Mouse (Mus musculus): ENCODE results near the gene Hoxb3. TPM values are rescaled to one million over a fixed set of nuclear protein-coding genes. Genes with fewer than 3 reads are reported as not detected.

Gene Hoxb3
- polyA plus RNA-seq (2014; fragmentation: Nextera tagmentation; extraction: Ambion mirVana), result 3.7 and 4.9 TPM in 2 replicates

DNA sequence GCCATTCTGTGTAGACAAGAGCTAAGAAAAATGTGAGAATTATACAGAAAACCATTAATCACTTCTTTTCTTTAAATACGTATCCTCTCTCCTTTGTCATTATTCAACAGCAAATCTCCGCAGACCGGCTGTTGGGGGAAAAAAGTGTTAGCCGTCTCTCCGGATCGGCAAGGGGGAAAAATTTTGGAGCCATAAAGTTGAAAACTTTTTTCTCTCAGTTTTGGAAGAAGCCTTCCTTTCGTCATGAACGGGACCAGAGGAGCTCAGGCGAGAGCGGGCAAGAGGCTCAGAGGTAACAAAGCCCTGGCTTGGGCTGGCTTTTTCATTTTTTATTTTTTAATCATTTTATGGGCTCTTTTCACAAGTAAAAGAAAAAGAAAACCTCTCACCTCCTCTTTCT, at the start of gene Hoxb3:
TSS of gene Hoxb3 (plus strand) at position 173 of the 400 bp plus-strand sequence.
- Histone ChIP-seq H3K4me1 (replicated peaks; ENCODE audit: control insufficient read depth, insufficient read depth, low read length) (peaks cover 24% of the 10 kb centered on the region), H3K4me2 (ENCODE audit: low read length) (peak within 1 kb of the TSS; percentile 89)
- ATAC-seq (replicated peaks; ENCODE audit: low FRiP score, low TSS enrichment, low read depth), result no peak

DNA sequence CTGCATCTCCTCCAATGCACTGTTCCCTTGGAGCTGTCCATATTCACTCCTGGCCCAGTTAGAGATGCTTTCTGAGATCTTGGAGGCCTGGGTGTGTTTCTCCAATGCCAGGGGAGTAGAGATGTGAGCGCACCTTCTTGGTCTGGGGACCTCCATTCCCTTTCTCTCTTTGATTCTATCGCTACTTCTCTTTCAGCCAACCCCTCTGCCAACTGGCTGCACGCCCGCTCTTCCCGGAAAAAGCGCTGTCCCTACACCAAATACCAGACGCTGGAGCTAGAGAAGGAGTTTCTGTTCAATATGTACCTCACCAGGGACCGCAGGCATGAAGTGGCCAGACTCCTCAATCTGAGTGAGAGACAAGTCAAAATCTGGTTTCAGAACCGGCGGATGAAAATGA, 48.7 kb upstream of the Hoxb3 start:
- H3K9me3 ChIP-seq (ENCODE audit: control insufficient read depth, low read length), result no peaks in the 10 kb centered on the region
- H3K27me3 ChIP-seq (replicated peaks; ENCODE audit: control insufficient read depth, insufficient read depth, low read length), result peaks cover 98% of the 10 kb centered on the region
- H3K27ac ChIP-seq (ENCODE audit: low read depth), result no peak overlapping the region
- WGBS, result 30% methylated on average over 10 of the region's 10 CpGs
- DNase-seq (ENCODE audit: low spot score), result no peak
- no peak overlapping the region for H3K9ac ChIP-seq (ENCODE audit: low read length)
- H3K36me3 ChIP-seq (ENCODE audit: control insufficient read depth, insufficient read depth, low read length), result no peaks in the 10 kb centered on the region
- no peak overlapping the region for H3K4me2 ChIP-seq (ENCODE audit: low read length)
- peaks cover 22% of the 10 kb centered on the region; the same call in 1 of the 2 replicates for H3K4me1 ChIP-seq (replicated peaks; ENCODE audit: control insufficient read depth, insufficient read depth, low read length)
- no peak overlapping the region for H3K4me3 ChIP-seq (ENCODE audit: low read depth, low read length)
- no peak for ATAC-seq (replicated peaks; ENCODE audit: low FRiP score, low TSS enrichment, low read depth)

More for the DNA sequence above, at the start of gene Hoxb3:
- WGBS, result 21% methylated on average over 10 of the region's 10 CpGs
- H3K27me3 ChIP-seq (replicated peaks; ENCODE audit: control insufficient read depth, insufficient read depth, low read length), result no peaks in the 10 kb centered on the region
- peaks cover 16% of the 10 kb centered on the region; the same call in 1 of the 2 replicates for H3K36me3 ChIP-seq (ENCODE audit: control insufficient read depth, insufficient read depth, low read length)
- DNase-seq (ENCODE audit: low spot score), result peak; percentile 63
- H3K9me3 ChIP-seq (ENCODE audit: control insufficient read depth, low read length), result no peaks in the 10 kb centered on the region
- H3K4me3 ChIP-seq (ENCODE audit: low read depth, low read length), result peak within 1 kb of the TSS; percentile 69
- H3K27ac ChIP-seq (ENCODE audit: low read depth), result peak within 1 kb of the TSS; percentile 99
- H3K9ac ChIP-seq (ENCODE audit: low read length), result peak within 1 kb of the TSS; percentile 96

DNA sequence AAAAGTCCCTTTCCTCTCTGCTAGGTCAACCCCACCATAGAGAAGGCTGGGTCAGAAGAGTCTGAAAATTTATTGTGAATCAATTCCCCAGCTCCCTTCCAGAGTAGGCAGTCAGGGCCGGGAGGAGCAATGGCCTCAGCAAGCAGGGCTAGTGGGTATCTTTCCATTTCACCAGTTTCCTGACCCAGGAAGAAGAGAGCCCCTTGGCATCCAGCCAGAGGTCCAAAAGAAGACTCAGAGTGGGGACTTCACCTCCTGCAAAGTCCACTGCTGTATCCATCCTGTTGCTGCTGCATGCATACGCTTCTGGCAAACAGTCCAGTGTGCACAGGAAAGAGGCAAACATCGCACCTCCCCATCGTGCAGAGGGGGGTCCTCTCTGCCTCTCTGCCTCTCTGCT, 47.2 kb upstream of the Hoxb3 start:
- Histone ChIP-seq H3K27ac (ENCODE audit: low read depth) (no peak overlapping the region), H3K4me2 (ENCODE audit: low read length) (no peak overlapping the region), H3K36me3 (ENCODE audit: control insufficient read depth, insufficient read depth, low read length) (no peaks in the 10 kb centered on the region), H3K9me3 (ENCODE audit: control insufficient read depth, low read length) (no peaks in the 10 kb centered on the region), H3K9ac (ENCODE audit: low read length) (no peak overlapping the region), H3K4me1 (replicated peaks; ENCODE audit: control insufficient read depth, insufficient read depth, low read length) (peaks cover 18% of the 10 kb centered on the region; the same call in 1 of the 2 replicates), H3K4me3 (ENCODE audit: low read depth, low read length) (no peak overlapping the region), H3K27me3 (replicated peaks; ENCODE audit: control insufficient read depth, insufficient read depth, low read length) (peaks cover 90% of the 10 kb centered on the region)
- no peak for ATAC-seq (replicated peaks; ENCODE audit: low FRiP score, low TSS enrichment, low read depth)
- 33% methylated on average over 4 of the region's 4 CpGs for WGBS
- no peak for DNase-seq (ENCODE audit: low spot score)

DNA sequence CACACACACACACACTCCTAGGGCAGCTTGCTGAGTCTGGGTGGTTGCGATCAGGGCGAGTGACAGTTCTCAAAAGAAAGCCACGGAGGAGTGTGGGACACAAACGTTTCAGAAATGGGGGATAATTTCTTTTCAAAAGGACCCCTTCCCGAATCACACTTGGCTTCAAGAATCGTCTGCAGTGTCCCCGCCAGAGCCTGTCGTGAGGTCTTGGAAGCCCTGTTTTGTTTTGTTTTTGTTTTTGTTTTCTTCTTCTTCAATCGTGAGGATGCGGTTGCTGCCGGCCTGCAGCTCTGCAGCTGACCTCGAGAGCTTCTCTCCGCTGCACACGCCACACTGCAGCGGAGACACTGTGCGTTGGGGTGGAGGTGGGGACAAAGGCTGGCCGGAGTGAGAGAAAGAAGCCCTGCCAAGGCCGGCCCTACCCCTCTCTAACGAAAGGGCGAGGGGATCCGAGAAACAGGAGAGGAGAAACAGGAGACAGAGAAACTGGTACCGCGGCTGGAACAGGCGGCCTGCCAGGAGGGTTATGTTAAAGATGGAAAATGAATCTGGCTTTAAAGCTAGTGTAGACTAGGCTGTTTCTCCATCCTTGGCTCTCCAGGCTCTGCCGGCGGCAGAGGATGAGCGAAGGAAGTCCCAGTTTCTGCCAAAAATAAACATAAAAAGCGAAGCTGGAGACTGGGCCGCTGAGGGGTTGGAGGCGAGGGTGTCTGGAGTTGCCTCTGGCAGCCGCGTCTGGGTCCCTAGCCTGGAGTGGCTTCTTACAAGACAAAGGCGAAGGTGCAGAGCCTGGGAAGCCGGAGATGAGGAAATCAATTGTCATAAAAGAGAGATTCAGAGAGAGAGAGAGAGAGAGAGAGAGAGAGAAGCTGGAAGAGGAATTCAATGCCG, 45.7 kb upstream of the Hoxb3 start:
- Histone ChIP-seq H3K36me3 (ENCODE audit: control insufficient read depth, insufficient read depth, low read length) (no peaks in the 10 kb centered on the region), H3K27ac (ENCODE audit: low read depth) (no peak overlapping the region), H3K4me2 (ENCODE audit: low read length) (peak overlapping the region; percentile 36), H3K9me3 (ENCODE audit: control insufficient read depth, low read length) (no peaks in the 10 kb centered on the region), H3K27me3 (replicated peaks; ENCODE audit: control insufficient read depth, insufficient read depth, low read length) (peaks cover 86% of the 10 kb centered on the region), H3K4me3 (ENCODE audit: low read depth, low read length) (no peak overlapping the region), H3K9ac (ENCODE audit: low read length) (0 out of 2 replicates have a peak overlapping the region, but pooled peaks have one; percentile 20), H3K4me1 (replicated peaks; ENCODE audit: control insufficient read depth, insufficient read depth, low read length) (peaks cover 7% of the 10 kb centered on the region; the same call in 1 of the 2 replicates)
- WGBS, result 7% methylated on average over 35 of the region's 35 CpGs
- no peak for DNase-seq (ENCODE audit: low spot score)
- ATAC-seq (replicated peaks; ENCODE audit: low FRiP score, low TSS enrichment, low read depth), result no peak

DNA sequence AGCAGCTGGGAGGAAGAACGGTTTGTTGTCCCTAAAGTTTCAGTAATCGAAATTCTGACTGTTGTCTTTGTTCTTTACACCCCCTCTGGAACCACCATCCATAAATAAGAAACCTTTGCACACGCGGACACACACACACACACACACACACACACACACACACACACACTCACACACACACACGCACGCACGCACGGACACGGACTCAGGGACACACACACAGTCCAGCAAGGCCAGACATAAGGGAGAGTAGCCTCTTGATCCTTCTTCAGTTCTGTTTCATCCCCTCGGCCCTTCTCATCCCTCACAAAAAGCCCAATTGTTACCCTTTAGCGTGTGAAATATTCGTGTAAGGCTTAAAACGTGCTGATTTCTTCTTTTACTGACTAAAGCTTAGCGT, 44.8 kb upstream of the Hoxb3 start:
- Histone ChIP-seq H3K27ac (ENCODE audit: low read depth) (no peak overlapping the region), H3K36me3 (ENCODE audit: control insufficient read depth, insufficient read depth, low read length) (no peaks in the 10 kb centered on the region), H3K4me1 (replicated peaks; ENCODE audit: control insufficient read depth, insufficient read depth, low read length) (peaks cover 7% of the 10 kb centered on the region; the same call in 1 of the 2 replicates), H3K27me3 (replicated peaks; ENCODE audit: control insufficient read depth, insufficient read depth, low read length) (peaks cover 77% of the 10 kb centered on the region), H3K9me3 (ENCODE audit: control insufficient read depth, low read length) (no peaks in the 10 kb centered on the region), H3K4me2 (ENCODE audit: low read length) (0 out of 2 replicates have a peak overlapping the region, but pooled peaks have one; percentile 36), H3K4me3 (ENCODE audit: low read depth, low read length) (no peak overlapping the region), H3K9ac (ENCODE audit: low read length) (no peak overlapping the region)
- WGBS, result 19% methylated on average over 14 of the region's 14 CpGs
- ATAC-seq (replicated peaks; ENCODE audit: low FRiP score, low TSS enrichment, low read depth), result no peak
- DNase-seq (ENCODE audit: low spot score), result no peak

DNA sequence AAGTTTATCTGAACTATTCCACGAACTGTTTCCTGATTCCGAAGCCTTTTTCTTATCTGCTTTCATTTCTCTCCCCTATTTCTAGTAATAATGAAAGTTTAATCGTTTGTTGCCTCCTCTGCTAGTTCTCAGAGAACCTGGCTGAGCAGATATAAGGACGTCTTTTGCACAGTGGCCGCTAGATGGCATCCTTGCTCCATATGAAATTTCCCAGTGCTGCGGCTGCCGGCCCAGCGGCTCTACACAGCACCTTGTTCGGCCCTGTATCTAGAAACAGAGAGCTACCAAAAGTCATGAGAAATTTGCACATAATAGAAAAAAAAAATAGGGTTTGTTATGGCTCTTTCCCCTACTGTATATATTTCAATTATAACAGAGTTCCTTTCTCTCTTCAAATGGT, 44.4 kb upstream of the Hoxb3 start:
- peaks cover 7% of the 10 kb centered on the region; the same call in 1 of the 2 replicates for H3K4me1 ChIP-seq (replicated peaks; ENCODE audit: control insufficient read depth, insufficient read depth, low read length)

DNA sequence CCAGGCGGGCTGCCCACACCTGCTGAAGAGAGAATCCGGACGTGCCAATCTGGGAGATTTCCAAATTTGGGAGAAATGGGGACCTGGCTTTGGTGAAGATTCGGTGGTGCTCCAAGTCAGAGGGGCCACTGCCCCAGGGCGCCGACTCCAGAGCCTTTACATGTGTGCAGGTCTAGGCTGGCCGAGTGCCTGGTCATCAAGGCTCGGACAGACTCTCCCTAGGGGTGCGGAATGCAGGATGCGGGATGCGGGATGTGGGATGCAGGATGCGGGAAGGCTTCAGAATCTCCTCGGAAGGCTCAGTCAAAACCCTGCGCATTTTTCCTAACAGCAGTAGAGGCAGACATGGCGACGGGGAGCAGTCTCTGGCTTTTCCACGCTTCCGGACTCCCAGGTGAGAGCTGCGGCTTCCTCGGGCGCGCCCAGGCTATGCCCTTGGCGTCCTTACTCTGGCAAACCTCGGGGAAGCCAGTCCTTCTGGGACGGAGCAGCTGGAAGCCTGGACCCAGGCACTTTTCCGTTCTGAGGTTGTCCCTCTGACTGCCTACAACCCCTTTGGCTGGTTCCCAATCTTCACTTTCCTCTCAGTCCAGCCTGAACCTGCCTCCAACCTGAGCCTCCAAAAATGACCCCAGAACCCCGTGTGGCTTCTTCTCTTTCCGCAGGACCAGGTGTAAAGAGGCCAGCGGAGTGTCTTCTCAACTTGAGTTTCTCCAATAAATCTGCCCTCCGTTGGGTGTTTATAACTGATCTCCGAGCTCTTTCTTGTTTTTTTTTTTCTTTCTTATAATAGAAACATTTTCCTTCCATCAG, 43.5 kb upstream of the Hoxb3 start:
- Histone ChIP-seq H3K9ac (ENCODE audit: low read length) (no peak overlapping the region), H3K27ac (ENCODE audit: low read depth) (no peak overlapping the region), H3K27me3 (replicated peaks; ENCODE audit: control insufficient read depth, insufficient read depth, low read length) (peaks cover 64% of the 10 kb centered on the region), H3K36me3 (ENCODE audit: control insufficient read depth, insufficient read depth, low read length) (no peaks in the 10 kb centered on the region), H3K4me1 (replicated peaks; ENCODE audit: control insufficient read depth, insufficient read depth, low read length) (peaks cover 7% of the 10 kb centered on the region; the same call in 1 of the 2 replicates), H3K4me3 (ENCODE audit: low read depth, low read length) (no peak overlapping the region), H3K9me3 (ENCODE audit: control insufficient read depth, low read length) (no peaks in the 10 kb centered on the region), H3K4me2 (ENCODE audit: low read length) (peak overlapping the region; percentile 33; the same call in 1 of the 2 replicates)
- no peak for DNase-seq (ENCODE audit: low spot score)
- 7% methylated on average over 31 of the region's 31 CpGs for WGBS
- ATAC-seq (replicated peaks; ENCODE audit: low FRiP score, low TSS enrichment, low read depth), result no peak

More for the DNA sequence above, 44.4 kb upstream of the Hoxb3 start:
- Histone ChIP-seq H3K27ac (ENCODE audit: low read depth) (no peak overlapping the region), H3K4me3 (ENCODE audit: low read depth, low read length) (no peak overlapping the region), H3K36me3 (ENCODE audit: control insufficient read depth, insufficient read depth, low read length) (no peaks in the 10 kb centered on the region), H3K4me2 (ENCODE audit: low read length) (no peak overlapping the region), H3K27me3 (replicated peaks; ENCODE audit: control insufficient read depth, insufficient read depth, low read length) (peaks cover 72% of the 10 kb centered on the region), H3K9ac (ENCODE audit: low read length) (no peak overlapping the region), H3K9me3 (ENCODE audit: control insufficient read depth, low read length) (no peaks in the 10 kb centered on the region)
- peak; percentile 32 for ATAC-seq (replicated peaks; ENCODE audit: low FRiP score, low TSS enrichment, low read depth)
- WGBS, result under 1% methylated on average over 9 of the region's 9 CpGs
- peak; percentile 94 for DNase-seq (ENCODE audit: low spot score)

All from intestine, embryonic 14.5 days (tissue).